Mouse (Mus musculus) C2C12 (cell line): ENCODE results near the gene Gm9833.

ENCODE experiments used
- CEBPB ChIP-seq: IDR thresholded peaks from one replicate; pipeline ENCODE4 v1.6.1; 2011; ENCODE audit warnings: low read depth, mild to moderate bottlenecking, control low read depth, moderate library complexity
- CTCF ChIP-seq: IDR thresholded peaks from one replicate; pipeline ENCODE4 v1.5.1; 2011; ENCODE audit not compliant: control insufficient read depth, insufficient read depth, insufficient read length
- FOSL1 ChIP-seq: IDR thresholded peaks from one replicate; pipeline ENCODE4 v1.8.0; 2011; ENCODE audit warnings: mild to moderate bottlenecking, low read length; ENCODE audit not compliant: poor library complexity, insufficient read depth, severe bottlenecking
- MAX ChIP-seq: IDR thresholded peaks from one replicate; pipeline ENCODE4 v1.6.1; 2011; ENCODE audit warnings: mild to moderate bottlenecking, control low read depth
- MYOD1 ChIP-seq: IDR thresholded peaks from one replicate; pipeline ENCODE4 v1.6.1; 2011; ENCODE audit warnings: low read depth; ENCODE audit not compliant: control insufficient read depth, insufficient read length
- MYOG ChIP-seq: IDR thresholded peaks from one replicate; pipeline ENCODE4 v1.6.1; 2011; ENCODE audit not compliant: control insufficient read depth, insufficient read length; ENCODE audit errors: extremely low read depth
- USF1 ChIP-seq: IDR thresholded peaks from one replicate; pipeline ENCODE4 v1.6.1; 2011; ENCODE audit warnings: low read depth, mild to moderate bottlenecking, control low read depth, moderate library complexity

DNA sequence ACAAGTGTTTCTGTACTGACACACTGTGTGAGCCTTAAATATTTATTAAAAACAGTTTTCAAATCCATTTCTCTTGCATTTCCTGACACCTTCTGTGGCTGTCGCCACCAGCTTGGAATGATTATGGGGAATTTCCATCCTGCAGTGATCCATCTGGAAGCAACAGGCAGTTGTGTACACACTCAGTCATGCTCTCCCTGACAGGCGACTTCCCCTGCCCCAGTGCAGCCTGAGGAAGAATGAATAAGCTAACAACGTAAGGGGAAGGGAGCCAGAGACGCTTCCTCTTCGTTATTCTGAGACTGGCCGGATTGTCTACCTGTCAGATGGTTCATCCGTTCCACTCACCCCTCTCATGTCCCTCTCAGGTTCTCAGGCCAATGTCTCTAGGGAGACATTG lies 4.6 kb downstream of the Gm9833 start:
- TF ChIP-seq MYOD1 (no peak), CTCF (no peak), USF1 (no peak), MAX (no peak), CEBPB (no peak), FOSL1 (no peak), MYOG (no peak)
